Mouse (Mus musculus) CH12.LX (cell line): ENCODE data around the gene Armh1. TPM values are rescaled to one million over a fixed set of nuclear protein-coding genes. Genes with fewer than 3 reads are reported as not detected.

Source experiments
- DNase-seq: peaks from one replicate; pipeline ENCODE4 v3.0.0-alpha.2; 2013; ENCODE audit errors: extremely low read depth
- H3K27ac ChIP-seq: 2 replicates; pipeline ENCODE4 v1.5.1; 2012; ENCODE audit warnings: low read depth, mild to moderate bottlenecking, control low read depth, moderate library complexity; ENCODE audit not compliant: insufficient read depth
- H3K27me3 ChIP-seq: replicated peaks from 2 replicates; pipeline ENCODE3; 2012; ENCODE audit warnings: inconsistent platforms
- H3K36me3 ChIP-seq, 2 experiments: replicated peaks in 1 of 2; 2 replicates each; pipeline versions ENCODE3 to v1.6.1; 2012; ENCODE audit warnings: inconsistent platforms in 1 of 2, low read length in 1 of 2, mild to moderate bottlenecking in 1 of 2, mixed read lengths in 1 of 2, moderate library complexity in 1 of 2; ENCODE audit not compliant: control insufficient read depth in 1 of 2, insufficient read depth in 1 of 2
- H3K4me1 ChIP-seq, 2 experiments: 2 replicates each; pipeline ENCODE4 v1.6.1; 2012; ENCODE audit warnings: inconsistent platforms in 1 of 2, moderate library complexity in 1 of 2; ENCODE audit not compliant: insufficient read depth in 2 of 2, control insufficient read depth in 1 of 2
- H3K4me2 ChIP-seq: 2 replicates; pipeline ENCODE4 v1.6.1; 2012; ENCODE audit warnings: low read depth, mild to moderate bottlenecking, control low read depth; ENCODE audit not compliant: poor library complexity, insufficient read depth, severe bottlenecking
- H3K4me3 ChIP-seq, 3 experiments: fragments of 150-350 bp in 1 of 3; sonication (generic) in 1 of 3; replicated peaks in 1 of 3; 2 replicates each; pipeline versions ENCODE3 to v1.5.1; 2011 to 2012; ENCODE audit warnings: low read depth in 2 of 3, low read length in 2 of 3, mild to moderate bottlenecking in 2 of 3, moderate library complexity in 2 of 3, control low read depth in 1 of 3, improper control_type of control experiment in 1 of 3, inconsistent platforms in 1 of 3, mixed read lengths in 1 of 3; ENCODE audit not compliant: poor library complexity in 1 of 3
- H3K79me2 ChIP-seq: replicated peaks from 2 replicates; pipeline ENCODE4 v1.6.1; 2012; ENCODE audit warnings: mild to moderate bottlenecking, moderate library complexity; ENCODE audit not compliant: control insufficient read depth, poor library complexity, insufficient read depth, severe bottlenecking; ENCODE audit errors: extremely low read depth
- H3K9ac ChIP-seq: 2 replicates; pipeline ENCODE4 v1.6.1; 2012; ENCODE audit warnings: low read depth, mild to moderate bottlenecking, control low read depth, moderate library complexity; ENCODE audit not compliant: insufficient read depth
- H3K9me3 ChIP-seq: replicated peaks from 2 replicates; pipeline ENCODE3; 2012; ENCODE audit warnings: low read length, inconsistent platforms, mixed read lengths
- BHLHE40 ChIP-seq: IDR thresholded peaks from 2 replicates; pipeline ENCODE4 v1.6.1; 2011; ENCODE audit warnings: mild to moderate bottlenecking, low read depth, low read length, improper control_type of control experiment
- CHD2 ChIP-seq: IDR thresholded peaks from 2 replicates; pipeline ENCODE4 v1.6.1; 2011; ENCODE audit warnings: low read length, improper control_type of control experiment
- CTCF ChIP-seq, 2 experiments: IDR thresholded peaks in 1 of 2; conservative IDR thresholded peaks in 1 of 2; 2 replicates each; pipeline ENCODE4 v1.5.1; 2011 to 2012; ENCODE audit warnings: low read depth in 2 of 2, low read length in 2 of 2, improper control_type of control experiment in 1 of 2, inconsistent platforms in 1 of 2, mild to moderate bottlenecking in 1 of 2, moderate library complexity in 1 of 2
- E2F4 ChIP-seq: IDR thresholded peaks from 2 replicates; pipeline ENCODE4 v1.6.1; 2011; ENCODE audit warnings: low read depth, low read length, improper control_type of control experiment; ENCODE audit not compliant: insufficient replicate concordance
- EP300 ChIP-seq: IDR thresholded peaks from 2 replicates; pipeline ENCODE4 v1.6.1; 2011; ENCODE audit warnings: low read length, improper control_type of control experiment
- ETS1 ChIP-seq: conservative IDR thresholded peaks from 2 replicates; pipeline ENCODE4 v1.6.1; 2012; ENCODE audit warnings: low read depth, mild to moderate bottlenecking, inconsistent platforms, low read length, improper control_type of control experiment, moderate library complexity
- GABPA ChIP-seq: IDR thresholded peaks from 2 replicates; pipeline ENCODE4 v1.6.1; 2012; ENCODE audit warnings: low read depth, low read length, improper control_type of control experiment, inconsistent platforms; ENCODE audit not compliant: insufficient replicate concordance
- HCFC1 ChIP-seq: IDR thresholded peaks from 2 replicates; pipeline ENCODE4 v1.6.1; 2012; ENCODE audit warnings: low read depth, mild to moderate bottlenecking, inconsistent platforms, low read length, improper control_type of control experiment
- IRF4 ChIP-seq: IDR thresholded peaks from 2 replicates; pipeline ENCODE4 v1.6.1; 2014; ENCODE audit warnings: low read depth, mild to moderate bottlenecking, inconsistent platforms, low read length, improper control_type of control experiment
- JUN ChIP-seq: IDR thresholded peaks from 2 replicates; pipeline ENCODE4 v1.6.1; 2011; ENCODE audit warnings: low read depth, mild to moderate bottlenecking, low read length, improper control_type of control experiment, moderate library complexity; ENCODE audit not compliant: insufficient read depth
- JUND ChIP-seq: conservative IDR thresholded peaks from 2 replicates; pipeline ENCODE4 v1.6.1; 2011; ENCODE audit warnings: low read depth, low read length, improper control_type of control experiment
- KAT2A ChIP-seq: IDR thresholded peaks from 2 replicates; pipeline ENCODE4 v1.6.1; 2012; ENCODE audit warnings: low read length, improper control_type of control experiment, inconsistent platforms; ENCODE audit not compliant: insufficient replicate concordance
- MAFK ChIP-seq: IDR thresholded peaks from 2 replicates; pipeline ENCODE4 v1.6.1; 2011; ENCODE audit warnings: low read length, improper control_type of control experiment; ENCODE audit not compliant: insufficient replicate concordance
- MAX ChIP-seq: IDR thresholded peaks from 2 replicates; pipeline ENCODE4 v1.6.1; 2011; ENCODE audit warnings: low read length, improper control_type of control experiment
- MEF2A ChIP-seq: IDR thresholded peaks from 2 replicates; pipeline ENCODE4 v1.6.1; 2014; ENCODE audit warnings: low read depth, mild to moderate bottlenecking, inconsistent platforms, low read length, improper control_type of control experiment, borderline replicate concordance
- MYC ChIP-seq: IDR thresholded peaks from 2 replicates; pipeline ENCODE4 v1.6.1; 2011; ENCODE audit warnings: low read depth, mild to moderate bottlenecking, improper control_type of control experiment, low read length
- NELFE ChIP-seq: IDR thresholded peaks from 2 replicates; pipeline ENCODE4 v1.6.1; 2011; ENCODE audit warnings: low read depth, low read length, improper control_type of control experiment
- POLR2A ChIP-seq: IDR thresholded peaks from 2 replicates; pipeline ENCODE4 v1.6.1; 2011; ENCODE audit warnings: low read depth, mild to moderate bottlenecking, improper control_type of control experiment, low read length
- POLR2AphosphoS2 ChIP-seq: IDR thresholded peaks from 2 replicates; pipeline ENCODE4 v1.6.1; 2011; ENCODE audit warnings: low read depth, low read length, improper control_type of control experiment
- RCOR1 ChIP-seq: conservative IDR thresholded peaks from 2 replicates; pipeline ENCODE4 v1.6.1; 2012; ENCODE audit warnings: low read depth, mild to moderate bottlenecking, inconsistent platforms, low read length, improper control_type of control experiment
- SIN3A ChIP-seq: IDR thresholded peaks from 2 replicates; pipeline ENCODE4 v1.6.1; 2012; ENCODE audit warnings: low read length, improper control_type of control experiment, inconsistent platforms
- SMC3 ChIP-seq: IDR thresholded peaks from 2 replicates; pipeline ENCODE4 v1.6.1; 2011; ENCODE audit warnings: low read depth, low read length, improper control_type of control experiment
- TBP ChIP-seq: conservative IDR thresholded peaks from 2 replicates; pipeline ENCODE4 v1.6.1; 2011; ENCODE audit warnings: low read depth, low read length, improper control_type of control experiment
- TCF12 ChIP-seq: IDR thresholded peaks from 2 replicates; pipeline ENCODE4 v1.6.1; 2014; ENCODE audit warnings: low read depth, mild to moderate bottlenecking, inconsistent platforms, low read length, improper control_type of control experiment
- UBTF ChIP-seq: IDR thresholded peaks from 2 replicates; pipeline ENCODE4 v1.6.1; 2012; ENCODE audit warnings: low read depth, mild to moderate bottlenecking, inconsistent platforms, low read length, improper control_type of control experiment, moderate library complexity
- USF1 ChIP-seq: IDR thresholded peaks from 2 replicates; pipeline ENCODE4 v1.6.1; 2014; ENCODE audit warnings: low read depth, mild to moderate bottlenecking, inconsistent platforms, low read length, improper control_type of control experiment
- ZC3H11A ChIP-seq: IDR thresholded peaks from 2 replicates; pipeline ENCODE4 v1.6.1; 2012; ENCODE audit warnings: low read depth, mild to moderate bottlenecking, inconsistent platforms, low read length, improper control_type of control experiment
- ZKSCAN1 ChIP-seq: IDR thresholded peaks from 2 replicates; pipeline ENCODE4 v1.6.1; 2012; ENCODE audit warnings: low read depth, inconsistent platforms, low read length, improper control_type of control experiment, borderline replicate concordance
- ZMIZ1 ChIP-seq: IDR thresholded peaks from 2 replicates; pipeline ENCODE4 v1.6.1; 2012; ENCODE audit warnings: low read depth, mild to moderate bottlenecking, inconsistent platforms, low read length, improper control_type of control experiment
- ZNF384 ChIP-seq: IDR thresholded peaks from 2 replicates; pipeline ENCODE4 v1.6.1; 2012; ENCODE audit warnings: low read depth, low read length, improper control_type of control experiment, inconsistent platforms
- dilution Hi-C: fragments of 300-500 bp; cut with MboI; formaldehyde crosslinking; loops from 2 replicates; pipeline ENCODE4 v1.14.3; 2020; ENCODE audit warnings: low sequenced_read_pairs; ENCODE audit not compliant: extremely low pct_unique_long_range_greater_than_20kb, extremely low pct_ligation_motif_present
- in situ Hi-C: fragments of 300-500 bp; cut with MboI; formaldehyde crosslinking; loops from 3 replicates; pipeline ENCODE4 v1.14.3; 2019; ENCODE audit warnings: low sequenced_read_pairs, low pct_ligation_motif_present, low pct_unique_long_range_greater_than_20kb, mixed read lengths
- polyA plus RNA-seq: library from polyadenylated mRNA; unstranded; fragments of >175 nt; gene quantifications from 2 replicates; pipeline ENCODE4 v1.2.1, GENCODE M21; 2012; ENCODE audit warnings: low read depth; ENCODE audit not compliant: insufficient read length
- total RNA-seq, 2 experiments: library from RNA; depleted of rRNA; stranded (reverse); fragments of 300-350 nt in 1 of 2; fragments of >200 nt in 1 of 2; gene quantifications; 2 replicates each; pipeline ENCODE4 v1.2.3; 2012 to 2014

Armh1 gene
- total and polyA plus RNA-seq, 3 experiments: not detected

GRCm38 (mm10) chr4:117210147-117211074 lies 41.5 kb downstream of the Armh1 start:
- in situ Hi-C loops (no loop called here), dilution Hi-C loops (no loop called here)
- H3K27me3 ChIP-seq: peaks cover 3% of the 10 kb centered on the region
- H3K36me3 ChIP-seq: peaks cover 0 to 27% of the 10 kb centered on the region in 2 experiments
- no peaks in the 10 kb centered on the region for H3K9me3 ChIP-seq
- no peaks in the 10 kb centered on the region for H3K79me2 ChIP-seq
- H3K4me1 ChIP-seq: peaks cover 4 to 14% of the 10 kb centered on the region in 2 experiments; a peak in 3 of 4 replicates
- H3K9ac ChIP-seq: no peak overlapping the region
- no peak overlapping the region for H3K4me3 ChIP-seq
- peak; percentile 86 for DNase-seq
- H3K27ac ChIP-seq: no peak overlapping the region
- peak; percentile 82 for TF ChIP-seq RCOR1
- TF ChIP-seq USF1: no peak
- no peak for TF ChIP-seq JUN
- peak; percentile 44 for TF ChIP-seq IRF4
- peak; percentile 28; the same call in 1 of the 2 replicates for TF ChIP-seq TCF12
- no peak for TF ChIP-seq EP300
- TF ChIP-seq JUND: peak; percentile 56
- 0 out of 2 replicates have a peak, but pooled peaks have one; percentile 60 for TF ChIP-seq MAFK
- peak; percentile 39 to 63; a peak in 3 of 4 replicates for TF ChIP-seq CTCF (conservative IDR thresholded peaks at IDR 0.05 in 1 of 2, IDR thresholded peaks at IDR 0.05 in 1 of 2; ENCODE audit: low read depth in 2 of 2, low read length in 2 of 2)
- peak; percentile 72 for TF ChIP-seq HCFC1
- TF ChIP-seq ZC3H11A: no peak
- peak; percentile 59; the same call in 1 of the 2 replicates for TF ChIP-seq MYC
- TF ChIP-seq ZNF384: peak; percentile 44; the same call in 1 of the 2 replicates
- peak; percentile 87 for TF ChIP-seq ETS1
- no peak for TF ChIP-seq ZKSCAN1
- 0 out of 2 replicates have a peak, but pooled peaks have one; percentile 7 for TF ChIP-seq MEF2A
- TF ChIP-seq GABPA: no peak
- TF ChIP-seq CHD2: peak; percentile 52
- TF ChIP-seq UBTF: no peak
- 0 out of 2 replicates have a peak, but pooled peaks have one; percentile 29 for TF ChIP-seq E2F4
- peak; percentile 99 for TF ChIP-seq TBP
- peak; percentile 83 for TF ChIP-seq SIN3A
- TF ChIP-seq SMC3: peak; percentile 19; the same call in 1 of the 2 replicates
- TF ChIP-seq NELFE: peak; percentile 95
- peak; percentile 91 for TF ChIP-seq POLR2A
- TF ChIP-seq ZMIZ1: peak; percentile 100
- no peak for TF ChIP-seq MAX
- no peak for TF ChIP-seq KAT2A
- no peak for TF ChIP-seq BHLHE40
- peak; percentile 99 for TF ChIP-seq POLR2AphosphoS2
- no peak overlapping the region for H3K4me2 ChIP-seq
